Mouse (Mus musculus): ENCODE data around the gene Rora. TPM values are rescaled to one million over a fixed set of nuclear protein-coding genes. Genes with fewer than 3 reads are reported as not detected.

Rora gene
- total RNA-seq, 4 experiments from 2014 or later, result 103 to 117 (median 104) TPM

- DNase-seq (ENCODE audit: low spot score in 2 of 2), result no peak
Measured at GRCm38 (mm10) chr9:68948141-68948540, 294.6 kb downstream of the Rora start.

DNA sequence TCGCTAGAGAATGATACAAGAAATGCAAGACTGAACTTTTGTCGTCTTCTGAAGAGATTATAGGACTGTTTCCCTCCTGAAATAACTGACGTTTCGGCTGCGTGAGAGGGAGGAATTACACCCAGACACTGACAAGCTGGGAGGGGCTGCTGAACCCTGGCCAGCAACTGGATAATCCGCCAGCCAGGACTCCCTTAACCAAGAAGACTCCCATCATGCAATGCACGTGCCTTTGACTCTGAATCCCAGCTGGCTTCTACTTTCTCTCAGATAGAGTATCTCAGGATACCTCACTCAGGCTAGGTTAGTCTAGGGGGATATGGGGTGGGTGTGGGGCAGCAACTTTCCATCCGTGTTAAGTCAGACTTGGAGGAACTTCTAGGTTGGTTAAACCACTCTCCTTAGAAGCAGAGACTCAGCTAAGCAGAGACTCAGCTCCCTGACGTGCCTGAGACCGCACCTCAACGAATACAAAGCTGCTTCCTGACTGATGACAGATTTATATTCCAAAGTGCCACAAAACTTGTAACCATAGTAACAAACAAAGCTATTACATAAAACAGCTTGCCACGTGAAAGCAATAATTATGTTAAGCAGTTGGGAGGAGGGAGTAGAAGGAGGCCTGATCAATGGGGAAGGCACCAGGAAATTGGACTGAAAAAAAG lies 302.8 kb downstream of the Rora start:
- peak in 1 of 2 experiments; percentile 26 for DNase-seq (ENCODE audit: low spot score in 2 of 2)

GRCm38 (mm10) chr9:68956938-68957573 lies 303.5 kb downstream of the Rora start:
- peak; percentile 42 to 63 for DNase-seq (ENCODE audit: low spot score in 2 of 2)

DNA sequence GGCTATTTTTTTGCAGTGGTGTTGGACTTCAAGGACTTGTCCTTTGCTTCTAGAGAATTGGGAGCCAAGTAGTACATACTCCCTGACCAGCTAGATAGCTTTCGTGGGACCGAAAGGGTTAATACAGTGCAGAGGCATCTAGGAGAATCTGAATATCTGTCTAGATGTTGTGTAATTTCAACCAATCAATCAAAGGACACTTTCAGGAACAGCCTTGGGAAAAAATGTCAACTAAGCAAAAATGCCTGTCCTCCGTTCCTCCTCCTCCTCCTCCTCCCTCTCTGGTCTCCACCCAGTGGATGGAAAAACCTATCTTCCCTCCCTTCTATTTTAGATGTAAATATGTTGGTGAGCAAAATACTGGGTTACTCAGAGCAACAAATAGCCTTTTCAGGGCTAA lies 304.2 kb downstream of the Rora start:
- DNase-seq (ENCODE audit: low spot score in 2 of 2), result no peak

DNA sequence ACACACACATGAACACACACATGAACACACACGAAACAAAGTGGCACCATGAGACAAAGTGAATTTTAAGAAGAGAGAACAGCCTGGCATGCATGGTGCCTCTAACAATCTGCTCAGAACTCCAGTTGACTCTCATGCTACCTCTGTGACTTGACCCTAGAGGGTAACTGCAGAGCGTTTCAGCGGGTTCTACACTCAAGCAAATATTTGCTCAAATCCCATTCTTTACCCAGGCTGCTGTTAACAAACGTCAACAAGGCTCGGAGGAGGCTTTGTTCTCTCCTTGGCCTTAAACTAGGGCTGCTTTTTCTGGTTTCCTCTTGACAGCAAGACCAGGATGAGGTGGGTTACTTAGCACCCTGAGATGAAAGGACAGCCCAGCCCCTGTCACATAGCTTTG lies 305.3 kb downstream of the Rora start:
- no peak for DNase-seq (ENCODE audit: low spot score in 2 of 2)

GRCm38 (mm10) chr9:68963898-68964297 lies 310.3 kb downstream of the Rora start:
- no peak for DNase-seq (ENCODE audit: low spot score in 2 of 2)

GRCm38 (mm10) chr9:68966540-68966939 lies 313.0 kb downstream of the Rora start:
- no peak for DNase-seq (ENCODE audit: low spot score in 2 of 2)

DNA sequence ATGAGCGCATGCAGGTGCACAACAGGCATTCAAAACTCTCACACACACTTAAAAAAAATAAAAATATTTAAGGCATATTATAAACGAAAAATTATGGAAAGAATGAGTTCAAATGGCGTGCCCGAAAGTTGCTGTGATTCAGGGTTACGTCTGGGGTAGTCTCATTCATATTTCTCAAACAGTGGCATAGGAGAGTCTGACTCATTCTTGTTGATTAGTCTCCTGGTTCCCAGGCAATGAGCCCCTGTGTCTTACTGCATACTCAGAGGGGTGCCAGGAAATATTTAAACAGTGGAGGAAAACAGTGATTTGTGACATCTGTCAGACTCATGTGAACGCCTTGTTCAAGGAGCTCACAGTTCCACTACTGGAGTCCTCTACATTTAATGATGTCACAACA lies 316.5 kb downstream of the Rora start:
- no peak for DNase-seq (ENCODE audit: low spot score in 2 of 2)

- DNase-seq (ENCODE audit: low spot score in 2 of 2), result no peak
Measured at GRCm38 (mm10) chr9:68972277-68972676, 318.7 kb downstream of the Rora start.

DNA sequence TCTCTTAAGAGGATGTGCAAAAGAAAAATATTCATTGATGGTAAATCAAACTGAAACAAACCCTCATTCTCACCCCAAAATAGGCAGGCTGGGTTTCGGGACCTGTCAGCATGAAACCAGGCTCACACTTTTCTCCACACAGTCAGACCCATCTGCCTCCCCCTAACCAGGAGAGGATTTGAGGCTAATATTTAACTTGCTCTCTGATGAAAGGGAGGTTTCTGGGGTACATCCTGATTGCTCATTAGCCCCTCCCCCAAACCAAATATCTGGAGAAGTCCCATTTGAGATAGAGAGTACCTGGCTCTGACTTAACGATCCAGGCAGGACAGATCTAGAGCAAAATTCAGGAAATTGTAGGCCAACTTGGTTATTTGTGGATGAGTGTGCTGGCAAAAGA lies 320.9 kb downstream of the Rora start:
- no peak for DNase-seq (ENCODE audit: low spot score in 2 of 2)

DNA sequence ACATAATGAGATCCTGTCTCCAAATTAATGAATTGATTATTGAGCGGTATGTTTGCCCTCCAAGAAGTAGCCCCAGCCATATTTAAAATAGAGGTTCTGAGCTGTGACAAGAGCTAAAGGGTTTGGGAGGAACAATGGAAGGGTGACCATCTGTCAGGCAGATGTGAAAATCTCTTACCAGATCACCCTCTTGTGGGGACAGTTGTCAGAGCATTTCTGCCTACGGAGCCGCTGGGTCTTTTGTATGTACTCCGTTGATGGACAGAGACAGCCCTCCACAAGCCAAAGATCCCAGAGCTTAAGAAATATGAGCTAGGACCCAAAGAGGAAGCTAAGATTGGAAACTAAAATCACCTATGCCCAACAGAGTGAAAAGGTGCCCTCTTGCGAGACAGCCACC lies 322.6 kb downstream of the Rora start:
- DNase-seq (ENCODE audit: low spot score in 2 of 2), result no peak

GRCm38 (mm10) chr9:68976851-68977250 lies 323.3 kb downstream of the Rora start:
- no peak for DNase-seq (ENCODE audit: low spot score in 2 of 2)

- no peak for DNase-seq (ENCODE audit: low spot score in 2 of 2)
Measured at GRCm38 (mm10) chr9:68978656-68979055, 325.1 kb downstream of the Rora start.

GRCm38 (mm10) chr9:68980041-68980440 lies 326.5 kb downstream of the Rora start:
- DNase-seq (ENCODE audit: low spot score in 2 of 2), result no peak

DNA sequence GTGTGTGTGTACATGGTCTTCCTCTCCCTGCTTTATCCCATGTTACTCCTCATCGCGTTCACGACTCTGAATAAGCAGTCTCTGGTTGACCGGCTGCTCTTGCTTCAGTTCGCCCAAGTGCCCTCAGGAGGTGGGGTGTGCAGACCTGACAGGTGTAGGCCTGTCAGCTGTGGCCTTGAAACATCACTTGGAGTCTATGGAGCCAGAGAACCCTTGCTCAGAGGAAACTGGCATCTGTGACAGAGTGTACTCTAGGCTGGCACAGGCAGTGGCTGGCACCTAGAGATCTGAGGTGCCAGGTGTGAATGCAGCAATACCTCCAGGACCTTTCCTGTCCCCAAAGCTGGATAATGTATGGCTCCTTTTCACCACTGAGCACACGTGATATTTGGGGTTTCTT lies 331.5 kb downstream of the Rora start:
- no peak for DNase-seq (ENCODE audit: low spot score in 2 of 2)

GRCm38 (mm10) chr9:68985796-68986195 lies 332.2 kb downstream of the Rora start:
- no peak for DNase-seq (ENCODE audit: low spot score in 2 of 2)

DNA sequence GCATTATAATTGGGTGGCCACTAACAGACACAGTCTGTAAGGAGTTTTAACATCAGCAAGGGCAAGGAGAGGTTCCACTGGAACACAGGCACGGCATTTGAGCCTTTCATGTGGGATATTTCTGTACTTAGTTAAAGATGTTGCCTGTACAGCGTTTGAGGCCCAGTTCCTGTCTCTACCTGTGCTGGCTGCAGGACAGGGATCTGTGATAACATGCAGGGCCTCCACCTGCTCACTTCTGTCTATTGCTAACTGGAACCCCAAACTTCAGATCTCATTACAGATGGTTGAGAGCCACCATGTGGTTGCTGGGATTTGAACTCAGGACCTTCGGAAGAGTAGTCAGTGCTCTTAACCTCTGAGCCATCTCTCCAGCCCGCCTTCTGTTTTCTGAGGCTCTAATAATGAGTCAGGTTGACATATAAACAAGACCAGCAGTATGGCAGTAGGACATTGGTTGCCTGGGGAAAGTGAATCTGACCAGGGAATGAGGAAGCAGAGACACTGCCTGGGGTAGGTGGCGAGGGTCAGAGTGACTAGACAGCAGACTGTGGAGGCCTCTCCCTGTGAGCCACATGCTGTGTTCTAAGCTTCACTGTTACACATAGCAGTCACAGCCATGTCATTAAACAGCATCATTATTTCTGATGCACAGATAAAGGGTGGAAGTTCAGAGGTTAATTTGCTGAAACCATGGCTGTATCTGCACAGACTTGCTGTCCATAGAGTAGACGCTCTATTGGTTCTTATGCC lies 333.9 kb downstream of the Rora start:
- no peak for DNase-seq (ENCODE audit: low spot score in 2 of 2)

GRCm38 (mm10) chr9:68988162-68988911 lies 334.8 kb downstream of the Rora start:
- DNase-seq (ENCODE audit: low spot score in 2 of 2), result no peak

- no peak for DNase-seq (ENCODE audit: low spot score in 2 of 2)
Measured at GRCm38 (mm10) chr9:68989885-68990449, 336.4 kb downstream of the Rora start.

GRCm38 (mm10) chr9:68993881-68994280 lies 340.3 kb downstream of the Rora start:
- no peak for DNase-seq (ENCODE audit: low spot score in 2 of 2)

- DNase-seq (ENCODE audit: low spot score in 2 of 2), result no peak
Measured at GRCm38 (mm10) chr9:68998961-68999360, 345.4 kb downstream of the Rora start.

- no peak for DNase-seq (ENCODE audit: low spot score in 2 of 2)
Measured at GRCm38 (mm10) chr9:69004514-69004913, 350.9 kb downstream of the Rora start.

All from gastrocnemius, adult 8-10 months (tissue).